Mouse (Mus musculus): ENCODE measurements around the gene Rfc4. TPM values are rescaled to one million over a fixed set of nuclear protein-coding genes. Genes with fewer than 3 reads are reported as not detected.

Gene Rfc4
- total RNA-seq, 2 experiments from 2014 or later = 4.8 to 5.1 TPM

GRCm38 (mm10) chr16:23135421-23136149 lies 8.0 kb upstream of the Rfc4 start:
- DNase-seq (ENCODE audit: low spot score in 2 of 2) = peak in 1 of 2 experiments; percentile 58

GRCm38 (mm10) chr16:23132336-23132735 lies 4.8 kb upstream of the Rfc4 start:
- DNase-seq (ENCODE audit: low spot score in 2 of 2) = no peak

- DNase-seq (ENCODE audit: low spot score in 2 of 2) = no peak
Observed at GRCm38 (mm10) chr16:23130303-23130702, 2.8 kb upstream of the Rfc4 start.

- no peak for DNase-seq (ENCODE audit: low spot score in 2 of 2)
Observed at GRCm38 (mm10) chr16:23127311-23127672, 245 bp downstream of the Rfc4 start.

DNA sequence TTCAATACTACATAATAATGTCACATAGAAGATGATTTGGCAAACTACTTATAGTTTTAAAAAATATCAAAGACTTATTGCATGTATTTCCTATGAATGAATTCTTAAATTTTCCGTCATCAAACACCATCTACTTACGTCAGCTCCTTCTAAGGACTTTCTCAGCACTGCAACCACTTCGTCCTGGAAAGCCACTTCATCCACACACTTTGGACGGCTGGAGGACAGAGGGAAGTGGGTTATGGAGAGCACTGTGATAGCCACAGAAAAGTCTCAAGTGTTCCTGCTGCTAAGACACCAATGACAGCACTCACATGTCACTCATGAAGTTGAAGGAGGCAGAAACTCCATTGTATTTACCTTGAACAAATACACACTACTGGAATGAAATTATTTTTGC lies 3.1 kb downstream of the Rfc4 start:
- no peak for DNase-seq (ENCODE audit: low spot score in 2 of 2)

DNA sequence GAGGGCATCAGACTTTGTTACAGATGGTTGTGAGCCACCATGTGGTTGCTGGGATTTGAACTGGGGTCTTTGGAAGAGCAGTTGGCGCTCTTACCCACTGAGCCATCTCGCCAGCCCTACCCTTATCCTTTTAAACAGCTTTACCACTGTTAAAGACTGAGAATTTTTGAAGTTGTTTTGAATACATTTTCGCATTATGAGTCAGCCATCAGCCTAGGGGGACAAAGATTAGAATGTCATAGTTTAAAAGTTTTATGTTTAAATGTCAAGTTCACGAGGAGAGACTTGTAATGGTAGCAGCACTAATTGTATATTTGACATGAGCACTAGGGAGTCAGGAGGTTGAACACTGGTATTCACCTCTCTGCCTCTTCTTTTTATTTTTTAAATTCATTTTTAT lies 4.4 kb downstream of the Rfc4 start:
- DNase-seq (ENCODE audit: low spot score in 2 of 2) = no peak

GRCm38 (mm10) chr16:23122446-23122845 lies 5.1 kb downstream of the Rfc4 start:
- no peak for DNase-seq (ENCODE audit: low spot score in 2 of 2)

DNA sequence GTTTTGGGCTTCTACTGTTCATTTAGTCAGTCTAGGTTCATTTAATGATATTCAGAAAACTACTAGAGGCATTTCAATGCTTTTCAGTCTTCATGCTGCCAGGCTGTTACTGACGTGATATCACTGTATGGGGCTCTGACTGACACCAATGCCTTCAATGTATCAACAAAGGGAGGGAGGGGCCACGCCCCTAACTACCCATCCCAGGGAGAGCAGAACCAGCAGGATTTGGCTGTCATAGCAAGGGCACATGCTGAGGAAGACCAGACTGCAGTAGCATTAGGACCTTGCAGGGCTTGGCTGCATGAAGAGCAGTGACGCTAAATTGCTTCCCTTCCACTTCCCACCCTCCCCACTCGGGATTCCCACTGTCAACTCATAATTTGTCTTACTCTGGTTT lies 10.4 kb downstream of the Rfc4 start:
- DNase-seq (ENCODE audit: low spot score in 2 of 2) = no peak

GRCm38 (mm10) chr16:23115486-23115885 lies 12.1 kb downstream of the Rfc4 start:
- no peak for DNase-seq (ENCODE audit: low spot score in 2 of 2)

DNA sequence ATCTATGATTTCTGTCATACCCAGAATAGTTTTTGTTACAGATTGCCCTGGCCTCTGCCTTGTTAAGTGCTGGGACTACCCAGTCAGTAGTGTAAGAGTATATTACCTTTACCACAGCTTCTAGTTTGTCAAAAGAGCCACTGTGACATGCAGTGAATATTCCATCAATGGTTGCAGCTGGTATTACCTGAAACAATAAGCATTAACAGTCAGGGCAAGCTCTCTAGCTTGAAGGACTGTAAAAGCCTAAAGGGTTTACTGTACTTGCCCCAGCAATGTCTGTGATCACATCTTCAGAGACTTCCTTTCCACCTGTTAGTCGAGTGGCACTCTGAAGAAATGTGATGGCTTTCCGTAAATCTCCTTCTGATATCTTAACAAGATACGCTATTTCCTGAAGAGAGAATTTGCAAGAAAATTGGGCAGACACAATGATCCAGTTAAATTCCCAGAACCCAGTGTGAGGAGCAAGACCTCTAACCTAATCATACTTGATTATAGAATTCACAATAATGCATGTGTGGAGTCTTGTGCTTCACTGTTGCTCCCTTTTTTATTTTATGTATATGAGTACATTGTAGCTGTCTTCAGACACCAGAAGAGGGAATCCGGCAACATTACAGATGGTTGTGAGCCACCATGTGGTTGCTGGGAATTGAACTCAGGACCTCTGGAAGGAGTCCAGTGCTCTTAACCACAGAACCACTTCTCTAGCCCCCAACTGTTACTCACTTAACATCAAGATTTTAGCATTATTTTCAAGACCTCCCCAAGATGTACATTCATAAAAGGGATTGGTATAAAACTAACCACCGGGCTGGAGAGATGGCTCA lies 13.0 kb downstream of the Rfc4 start:
- no peak for DNase-seq (ENCODE audit: low spot score in 2 of 2)

DNA sequence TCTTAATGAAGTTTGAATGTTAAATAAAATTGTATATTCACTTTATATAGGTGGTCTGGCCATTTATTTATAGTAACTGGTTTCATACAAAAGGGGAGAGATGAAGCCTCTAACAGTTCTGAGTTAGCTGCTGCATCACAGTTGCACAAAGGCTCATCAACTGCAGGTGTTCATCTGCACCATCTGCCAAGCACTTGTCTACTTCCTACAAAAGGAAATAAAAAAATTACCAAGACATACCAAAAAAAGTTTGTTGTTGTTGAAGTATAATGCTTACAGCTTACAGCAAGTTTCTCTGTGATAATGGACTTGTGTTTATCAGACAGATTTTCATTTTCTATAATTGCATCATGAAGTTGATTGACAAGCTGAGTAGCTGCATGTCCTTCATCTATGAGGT lies 13.6 kb downstream of the Rfc4 start:
- no peak for DNase-seq (ENCODE audit: low spot score in 2 of 2)

GRCm38 (mm10) chr16:23112861-23113435 lies 14.6 kb downstream of the Rfc4 start:
- DNase-seq (ENCODE audit: low spot score in 2 of 2) = no peak

DNA sequence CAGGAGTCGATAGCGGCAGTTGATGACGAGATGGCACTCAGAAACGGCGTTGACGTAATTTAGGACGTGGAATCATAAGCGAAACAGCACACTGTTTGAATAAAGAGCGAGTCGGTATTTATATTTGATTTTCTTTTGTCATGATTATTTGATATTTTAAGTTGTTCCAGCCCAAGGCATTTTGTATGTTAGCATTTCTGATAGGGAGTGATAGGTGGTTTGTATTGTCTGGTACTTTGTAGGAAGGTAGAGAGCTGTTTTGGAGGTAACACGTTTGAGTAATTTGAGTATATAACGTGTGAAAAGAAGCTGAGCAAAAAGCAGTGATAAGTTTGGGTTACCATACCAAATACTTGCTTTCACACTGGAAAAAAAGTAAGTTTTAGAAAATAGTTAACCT lies 15.2 kb downstream of the Rfc4 start:
- DNase-seq (ENCODE audit: low spot score in 2 of 2) = no peak

GRCm38 (mm10) chr16:23109350-23110280 lies 17.9 kb downstream of the Rfc4 start:
- DNase-seq (ENCODE audit: low spot score in 2 of 2) = no peak

GRCm38 (mm10) chr16:23108943-23109342 lies 18.6 kb downstream of the Rfc4 start:
- DNase-seq (ENCODE audit: low spot score in 2 of 2) = no peak

GRCm38 (mm10) chr16:23107946-23108759 lies 19.4 kb downstream of the Rfc4 start:
- peak; percentile 81 to 84 for DNase-seq (ENCODE audit: low spot score in 2 of 2)

- DNase-seq (ENCODE audit: low spot score in 2 of 2) = peak; percentile 92 to 96
Observed at GRCm38 (mm10) chr16:23107231-23107942, 20.1 kb downstream of the Rfc4 start, which contains the start of gene Eif4a2. Gene Eif4a2 (plus strand): TSS chr16:23107444.

GRCm38 (mm10) chr16:23106121-23106520 lies 21.4 kb downstream of the Rfc4 start:
- DNase-seq (ENCODE audit: low spot score in 2 of 2) = no peak

DNA sequence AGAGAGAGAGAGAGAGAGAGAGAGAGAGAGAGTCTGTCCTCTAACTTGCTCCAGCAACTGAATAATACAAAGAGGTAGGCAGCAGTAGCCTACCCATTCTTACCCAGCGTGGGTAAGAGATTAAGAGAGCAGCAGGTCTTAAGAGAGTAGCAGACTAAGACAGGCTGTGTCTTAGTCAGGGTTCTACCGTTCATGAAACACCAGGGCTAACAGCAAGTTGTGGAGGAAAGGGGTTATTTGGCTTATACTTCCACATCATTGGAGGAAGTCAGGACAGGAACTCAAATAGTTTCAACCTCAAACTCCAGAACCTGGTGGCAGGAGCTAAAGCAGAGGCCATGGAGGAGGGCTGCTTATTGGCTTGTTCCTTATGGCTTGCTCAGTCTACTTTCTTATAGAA lies 23.7 kb downstream of the Rfc4 start:
- DNase-seq (ENCODE audit: low spot score in 2 of 2) = no peak

Data from layer of hippocampus, postnatal 14 days (tissue).